ENCODE assay signal across 26 mouse cellular contexts in genomic region chr16:65823721-65824120, GRCm38 (mm10). TPM values are rescaled to one million over a fixed set of nuclear protein-coding genes. Genes with fewer than 3 reads are reported as not detected.
A peak's percentile ranks its signal among the peaks of the same experiment; 100 is the strongest.
DNase-seq lines count a peak whose midpoint lies in the region; ATAC-seq and TF ChIP-seq lines count a peak whose summit lies in the region.
"Had no signal": no experiment of that assay in that cellular context is flagged by ENCODE, and none has a peak within 500 bp of the region (broad histone marks: within the 10 kb centered on the region; RNA-seq: fewer than 3 reads in every experiment).

No protein-coding gene starts in this region.

- H3K79me2 ChIP-seq in myocyte (ENCODE audit: control insufficient read depth, insufficient read depth), result peaks cover 54% of the 10 kb centered on the region

- TF ChIP-seq POLR2A in myocyte (IDR thresholded peaks at IDR 0.05; ENCODE audit: insufficient read length, low read depth), result no peak

- peak overlapping the region; percentile 50 for H3K4me2 ChIP-seq in myocyte (ENCODE audit: low read depth)
- H3K4me2 ChIP-seq: embryonic facial prominence, embryonic 12.5 days; heart, embryonic 15.5 days; hindbrain, embryonic 15.5 days had no signal

- no peaks in the 10 kb centered on the region for H3K36me3 ChIP-seq in myocyte (ENCODE audit: control insufficient read depth, insufficient read depth)
- H3K36me3 ChIP-seq: embryonic facial prominence, embryonic 12.5 days; forebrain, embryonic 10.5 days; G1E; heart, embryonic 10.5 days; heart, embryonic 15.5 days; hindbrain, embryonic 15.5 days had no signal

- peak; percentile 64 for ATAC-seq in Patski
- ATAC-seq: CD4-positive, CD25-positive, alpha-beta regulatory T cell, adult 4 months; forebrain, embryonic 14.5 days; intestine, embryonic 16.5 days had no signal

- POLR2A ChIA-PET in Patski (lab: Charles Lee), result no interaction called here

- in situ Hi-C loops in Patski (cut with MboI; ENCODE audit: low pct_unique_long_range_greater_than_20kb), result loop anchor here (25.0 kb wide), 1 partner anchor 961 kb away; the partner anchor contains the start of genes Cggbp1 and Zfp654

- H3K4me3 ChIP-seq in myocyte, result no peak overlapping the region
- H3K4me3 ChIP-seq: embryonic facial prominence, embryonic 12.5 days; forebrain, embryonic 10.5 days; heart, embryonic 10.5 days; heart, embryonic 15.5 days; hindbrain, embryonic 15.5 days had no signal

- CTCF ChIA-PET in Patski (lab: Charles Lee), result interaction anchor here (1.4 to 3.0 kb wide), 3 partner anchors 9 to 20 kb away, joined by 3 to 12 read pairs (median 6); partner anchors contain the start of gene Vgll3

- intact Hi-C loops in heart, postnatal 36 days (cut with DNase I), result no loop called here

- no peak for TF ChIP-seq CTCF in Patski (IDR thresholded peaks at IDR 0.05)

- DNase-seq in heart, adult 8-10 months (ENCODE audit: low spot score), result peak; percentile 28
- DNase-seq in heart, postnatal 36 days, result no peak
- peak; percentile 10 for DNase-seq in urinary bladder, postnatal 14 days (ENCODE audit: low spot score)
- no peak for DNase-seq in urinary bladder, postnatal 10 days (ENCODE audit: low spot score)
- no peak for DNase-seq in Patski (ENCODE audit: low read depth, low spot score)
- no peak for DNase-seq in ovary, postnatal 10 days (ENCODE audit: low spot score)
- DNase-seq in layer of hippocampus, adult 9-10 months (ENCODE audit: low spot score), result no peak
- DNase-seq: adrenal gland, adult 8-10 months; B cell, adult 2 months; cerebellum, adult 11 months; cerebellum, adult 8-10 months; cerebellum, postnatal 14 days; embryo, embryonic 11 days; gastrocnemius, postnatal 10 days; heart, postnatal 14 days had no signal

- H3K27me3 ChIP-seq in Patski (no peaks in the 10 kb centered on the region), myocyte (ENCODE audit: control insufficient read depth, insufficient read depth, insufficient read length) (no peaks in the 10 kb centered on the region)
- H3K27me3 ChIP-seq: embryonic facial prominence, embryonic 12.5 days; heart, embryonic 15.5 days; hindbrain, embryonic 15.5 days had no signal

- no peak overlapping the region for H3ac ChIP-seq in myocyte (ENCODE audit: control insufficient read depth, insufficient read length)

TF ChIP-seq in myocyte, 11 proteins besides CTCF, POLR2A, EP300 and RAD21:
- TF ChIP-seq POLR2AphosphoS2 (IDR thresholded peaks at IDR 0.05; ENCODE audit: insufficient read length, low read depth), result no peak
- no peak for TF ChIP-seq E2F4 (IDR thresholded peaks at IDR 0.05; ENCODE audit: insufficient read depth)
- TF ChIP-seq MAX (IDR thresholded peaks at IDR 0.05; ENCODE audit: low read depth), result no peak
- no peak for TF ChIP-seq USF1 (IDR thresholded peaks at IDR 0.05; ENCODE audit: low read depth)
- TF ChIP-seq MYOG (IDR thresholded peaks at IDR 0.05; ENCODE audit: control insufficient read depth in 1 of 3, insufficient read depth in 1 of 3, insufficient read length in 2 of 3, low read depth in 2 of 3), result no peak
- TF ChIP-seq MYOD1 (IDR thresholded peaks at IDR 0.05; ENCODE audit: control insufficient read depth in 1 of 3, insufficient read length in 2 of 3, low read depth in 2 of 3), result no peak
- no peak for TF ChIP-seq SRF (IDR thresholded peaks at IDR 0.05; ENCODE audit: control insufficient read depth, insufficient read length, low read depth)
- TF ChIP-seq CEBPB (IDR thresholded peaks at IDR 0.05; ENCODE audit: insufficient read depth, poor library complexity, severe bottlenecking), result no peak
- TF ChIP-seq REST (IDR thresholded peaks at IDR 0.05; ENCODE audit: insufficient read depth, insufficient read length), result no peak
- TF ChIP-seq TCF3 (IDR thresholded peaks at IDR 0.05; ENCODE audit: insufficient read length, low read depth), result no peak
- TF ChIP-seq TCF12 (IDR thresholded peaks at IDR 0.05; ENCODE audit: insufficient read depth, poor library complexity, severe bottlenecking), result no peak
TF ChIP-seq in myocyte: peak in this region for 0.

RNA-seq across cellular contexts. Expression of gene Vgll3, which starts 8.7 kb away (rescaled TPM):
- 1 to 10 TPM; 2.0 to 2.8 (median 2.4) TPM for total RNA-seq in heart, adult 8-10 months (2022)
- 1 to 10 TPM; 3.3 to 3.4 TPM for total RNA-seq in heart, postnatal 36 days (2021)
- polyA plus RNA-seq in Patski (2021) (57.7 TPM), myocyte (2012; fragmentation: generic; extraction: Trizol) (17.8 TPM)
- total RNA-seq: common myeloid progenitor, adult 5-6 weeks had no signal
- polyA plus RNA-seq: CD4-positive, CD25-positive, alpha-beta regulatory T cell, adult 4 months; G1E had no signal

Comparison
In these comparisons a context has a peak if more than half of its experiments do, and no peak if none do; other contexts are left out.
1. DNase-seq: peak in heart, adult 8-10 months (single experiment) and urinary bladder, postnatal 14 days (single experiment); none in heart, postnatal 36 days (0 of 2), urinary bladder, postnatal 10 days (single experiment), Patski (single experiment), ovary, postnatal 10 days (single experiment) and layer of hippocampus, adult 9-10 months (single experiment).